Mouse (Mus musculus) heart, embryonic 14.5 days (tissue): Measurements from ENCODE around the gene Car7. TPM values are rescaled to one million over a fixed set of nuclear protein-coding genes. Genes with fewer than 3 reads are reported as not detected.

Source experiments
- ATAC-seq: fragments of 200-750 bp; cut with Nextera tagmentation; 2 replicates; pipeline ENCODE4 v1.8.0; 2017; ENCODE audit warnings: low read depth, moderate TSS enrichment; ENCODE audit not compliant: insufficient number of reproducible peaks, insufficient read depth, low FRiP score
- H3K27ac ChIP-seq, 2 experiments: fragments of 200-500 bp in 1 of 2; fragments of 300-500 bp in 1 of 2; sonication (generic) in 1 of 2; replicated peaks in 1 of 2; 2 replicates each; pipeline ENCODE4 v1.5.1; 2012 to 2014; ENCODE audit warnings: low read depth in 2 of 2, low read length in 2 of 2, control low read depth in 1 of 2, mild to moderate bottlenecking in 1 of 2, mixed read lengths in 1 of 2; ENCODE audit not compliant: control insufficient read depth in 1 of 2, insufficient read depth in 1 of 2
- H3K27me3 ChIP-seq: fragments of 300-500 bp; sonication (generic); 2 replicates; pipeline ENCODE4 v1.6.1; 2014; ENCODE audit warnings: mild to moderate bottlenecking, low read length, control low read depth; ENCODE audit not compliant: control insufficient read depth, insufficient read depth
- H3K36me3 ChIP-seq: fragments of 300-500 bp; sonication (generic); 2 replicates; pipeline ENCODE4 v1.6.1; 2014; ENCODE audit warnings: mild to moderate bottlenecking, control low read depth, low read length, mixed read lengths; ENCODE audit not compliant: control insufficient read depth, insufficient read depth
- H3K4me1 ChIP-seq, 2 experiments: fragments of 200-500 bp in 1 of 2; fragments of 300-500 bp in 1 of 2; sonication (generic) in 1 of 2; 2 replicates each; pipeline ENCODE4 v1.6.1; 2012 to 2014; ENCODE audit warnings: low read length in 2 of 2, control low read depth in 1 of 2, mixed read lengths in 1 of 2; ENCODE audit not compliant: control insufficient read depth in 2 of 2, insufficient read depth in 2 of 2
- H3K4me2 ChIP-seq: fragments of 300-500 bp; sonication (generic); 2 replicates; pipeline ENCODE4 v1.6.1; 2014; ENCODE audit warnings: mild to moderate bottlenecking, low read length
- H3K4me3 ChIP-seq, 2 experiments: fragments of 200-500 bp in 1 of 2; fragments of 300-500 bp in 1 of 2; sonication (generic) in 1 of 2; 2 replicates each; pipeline ENCODE4 v1.5.1; 2012 to 2014; ENCODE audit warnings: low read length in 2 of 2, mild to moderate bottlenecking in 2 of 2, control low read depth in 1 of 2, low read depth in 1 of 2, moderate library complexity in 1 of 2; ENCODE audit not compliant: control insufficient read depth in 1 of 2, insufficient read depth in 1 of 2
- H3K9ac ChIP-seq: fragments of 300-500 bp; sonication (generic); 2 replicates; pipeline ENCODE4 v1.6.1; 2014; ENCODE audit warnings: mild to moderate bottlenecking, low read length
- H3K9me3 ChIP-seq: fragments of 300-500 bp; sonication (generic); 2 replicates; pipeline ENCODE4 v1.6.1; 2016; ENCODE audit warnings: low read length, control low read depth; ENCODE audit not compliant: control insufficient read depth
- WGBS: fragments of 180-500 bp; shearing (Covaris S2); extraction: QIAGEN DNeasy Blood & Tissue Kit; methylation state at CpG from one replicate; pipeline ENCODE4 v1.1.7; 2014; 5-methylcytosine and 5-hydroxymethylcytosine counted together
- polyA plus RNA-seq: library from polyadenylated mRNA; unstranded; fragments of >200 nt; fragmentation: Nextera tagmentation; extraction: Ambion mirVana; gene quantifications from 2 replicates; pipeline ENCODE4 v1.2.1, GENCODE M21; 2014

Car7 gene
- polyA plus RNA-seq, 1 experiment from 2014 or later = 2.2 TPM

DNA sequence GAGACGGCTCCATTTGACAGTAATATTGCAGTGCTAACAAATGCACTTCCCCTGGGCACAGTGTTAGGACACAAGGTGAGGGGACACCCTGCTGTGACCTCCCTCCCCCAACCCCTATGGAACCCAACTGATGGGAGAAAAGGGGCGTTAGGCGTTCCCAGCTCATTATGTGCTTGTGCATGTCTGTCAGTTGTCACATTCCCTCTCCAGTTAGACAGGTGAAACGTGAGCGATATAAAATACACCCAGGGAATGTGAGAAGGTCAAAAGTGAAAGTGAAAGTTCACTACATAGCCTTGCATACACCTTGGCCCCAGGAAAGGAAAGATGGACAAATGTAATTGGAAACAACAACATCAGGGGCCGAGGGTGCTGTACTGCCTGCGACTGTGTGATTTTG, 889 bp downstream of the Car7 start:
- 28% methylated on average over 7 of the region's 7 CpGs for WGBS
- peak overlapping the region; percentile 34 to 96 for H3K4me3 ChIP-seq
- peaks cover 7 to 23% of the 10 kb centered on the region in 2 experiments for H3K4me1 ChIP-seq
- H3K9ac ChIP-seq = peak overlapping the region; percentile 96
- peaks cover 24% of the 10 kb centered on the region for H3K27me3 ChIP-seq
- no peak for ATAC-seq
- H3K9me3 ChIP-seq = no peaks in the 10 kb centered on the region
- H3K4me2 ChIP-seq = peak overlapping the region; percentile 81
- H3K27ac ChIP-seq = no peak overlapping the region
- no peaks in the 10 kb centered on the region; the same call in 1 of the 2 replicates for H3K36me3 ChIP-seq

DNA sequence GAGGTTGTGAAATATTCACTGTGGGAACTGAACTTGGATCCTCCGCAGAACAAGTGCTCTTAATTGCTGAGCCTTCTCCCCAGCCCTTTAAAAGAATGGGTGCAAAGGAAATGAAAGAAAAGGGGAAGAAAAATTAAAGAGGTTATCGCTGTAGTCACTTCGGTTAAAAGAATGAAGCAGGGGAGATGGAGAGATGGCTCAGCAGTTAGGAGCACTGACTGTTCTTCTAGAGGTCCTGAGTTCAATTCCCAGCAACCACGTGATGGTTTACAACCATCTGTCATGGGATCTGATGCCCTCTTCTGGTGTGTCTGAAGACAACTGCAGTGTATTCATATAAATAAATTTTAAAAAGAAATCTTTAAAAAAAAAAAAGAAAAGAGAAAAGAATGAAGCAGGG, 1.5 kb downstream of the Car7 start:
- peak overlapping the region; percentile 81 for H3K4me2 ChIP-seq
- no peaks in the 10 kb centered on the region for H3K9me3 ChIP-seq
- H3K27ac ChIP-seq = no peak overlapping the region
- WGBS = 81% methylated on average over 4 of the region's 4 CpGs
- H3K9ac ChIP-seq = no peak overlapping the region
- H3K27me3 ChIP-seq = peaks cover 30% of the 10 kb centered on the region
- H3K36me3 ChIP-seq = no peaks in the 10 kb centered on the region
- no peak for ATAC-seq
- peaks cover 9 to 25% of the 10 kb centered on the region in 2 experiments for H3K4me1 ChIP-seq
- H3K4me3 ChIP-seq = no peak overlapping the region

DNA sequence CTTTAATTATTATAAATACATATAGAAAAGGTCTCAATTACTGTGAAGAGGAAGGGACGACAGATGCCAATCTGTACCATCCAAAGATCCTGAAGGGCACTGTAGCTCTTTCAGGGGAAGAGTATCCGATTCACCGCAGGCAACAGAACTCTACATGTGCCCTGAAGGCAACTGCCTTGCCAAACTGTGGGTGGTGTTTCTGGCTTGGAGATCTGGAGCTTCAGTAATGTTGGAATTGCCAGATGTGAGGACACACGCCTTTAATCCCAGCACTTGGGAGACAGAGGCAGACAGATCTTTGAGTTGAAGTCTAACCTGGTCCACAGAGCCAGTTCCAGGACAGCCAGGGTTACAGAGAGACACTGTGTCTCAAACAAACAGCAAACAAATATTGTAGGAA, 4.4 kb downstream of the Car7 start:
- Histone ChIP-seq H3K27me3 (peaks cover 59% of the 10 kb centered on the region), H3K4me3 (no peak overlapping the region), H3K4me2 (no peak overlapping the region), H3K9me3 (no peaks in the 10 kb centered on the region), H3K9ac (no peak overlapping the region), H3K4me1 (peaks cover 12 to 25% of the 10 kb centered on the region in 2 experiments), H3K36me3 (no peaks in the 10 kb centered on the region), H3K27ac (no peak overlapping the region)
- WGBS = 86% methylated on average over 4 of the region's 4 CpGs
- ATAC-seq = no peak

DNA sequence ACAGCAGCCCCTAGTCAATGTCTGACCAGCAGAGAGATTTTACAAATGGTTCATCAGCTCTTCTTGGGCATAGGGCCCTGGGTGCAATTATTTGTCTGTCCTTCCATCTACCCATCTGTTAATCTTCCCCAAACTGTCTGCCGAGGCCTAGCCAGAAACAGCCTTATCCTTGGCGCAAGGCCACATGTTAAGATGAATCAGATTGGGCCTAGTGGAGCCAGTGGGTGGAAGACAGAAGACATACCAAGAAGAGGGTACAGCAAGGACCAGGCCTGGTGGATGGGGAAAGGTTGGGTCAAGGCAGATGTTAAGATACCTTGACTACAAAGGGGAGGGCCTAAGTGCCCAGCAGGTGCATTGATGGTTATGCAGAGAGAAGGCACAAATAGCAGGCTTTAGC, 5.1 kb downstream of the Car7 start:
- Histone ChIP-seq H3K9ac (no peak overlapping the region), H3K27ac (no peak overlapping the region), H3K36me3 (no peaks in the 10 kb centered on the region), H3K4me2 (no peak overlapping the region), H3K4me1 (peaks cover 12 to 25% of the 10 kb centered on the region in 2 experiments), H3K9me3 (no peaks in the 10 kb centered on the region), H3K4me3 (no peak overlapping the region), H3K27me3 (peaks cover 62% of the 10 kb centered on the region)
- ATAC-seq = no peak
- 85% methylated on average over 2 of the region's 2 CpGs for WGBS

DNA sequence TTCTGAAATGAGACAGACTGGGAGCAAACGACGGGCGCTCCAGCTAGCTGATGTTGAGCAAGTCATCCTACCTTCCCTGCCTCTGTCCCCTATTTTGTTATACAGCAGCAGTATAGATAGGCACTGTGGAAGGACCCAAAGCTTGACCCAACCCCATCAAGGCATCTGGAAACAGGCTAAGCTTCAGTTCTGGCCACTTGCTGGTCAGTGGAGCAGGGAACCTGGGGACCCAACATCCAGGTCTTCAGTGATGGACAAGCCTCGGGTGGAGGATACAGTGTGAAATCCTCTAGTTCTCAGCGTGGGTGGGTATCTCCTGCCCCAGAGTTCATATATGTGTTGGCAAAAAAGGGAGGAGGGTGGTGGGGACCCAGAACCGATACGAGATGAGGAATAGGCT, 5.7 kb downstream of the Car7 start:
- Histone ChIP-seq H3K9me3 (no peaks in the 10 kb centered on the region), H3K4me1 (peaks cover 7 to 21% of the 10 kb centered on the region in 2 experiments), H3K36me3 (no peaks in the 10 kb centered on the region), H3K4me3 (peak overlapping the region in 1 of 2 experiments; percentile 58; a peak in 2 of 4 replicates), H3K4me2 (peak overlapping the region; percentile 98), H3K9ac (peak overlapping the region; percentile 69), H3K27me3 (peaks cover 62% of the 10 kb centered on the region), H3K27ac (no peak overlapping the region)
- 41% methylated on average over 7 of the region's 7 CpGs for WGBS
- no peak for ATAC-seq

DNA sequence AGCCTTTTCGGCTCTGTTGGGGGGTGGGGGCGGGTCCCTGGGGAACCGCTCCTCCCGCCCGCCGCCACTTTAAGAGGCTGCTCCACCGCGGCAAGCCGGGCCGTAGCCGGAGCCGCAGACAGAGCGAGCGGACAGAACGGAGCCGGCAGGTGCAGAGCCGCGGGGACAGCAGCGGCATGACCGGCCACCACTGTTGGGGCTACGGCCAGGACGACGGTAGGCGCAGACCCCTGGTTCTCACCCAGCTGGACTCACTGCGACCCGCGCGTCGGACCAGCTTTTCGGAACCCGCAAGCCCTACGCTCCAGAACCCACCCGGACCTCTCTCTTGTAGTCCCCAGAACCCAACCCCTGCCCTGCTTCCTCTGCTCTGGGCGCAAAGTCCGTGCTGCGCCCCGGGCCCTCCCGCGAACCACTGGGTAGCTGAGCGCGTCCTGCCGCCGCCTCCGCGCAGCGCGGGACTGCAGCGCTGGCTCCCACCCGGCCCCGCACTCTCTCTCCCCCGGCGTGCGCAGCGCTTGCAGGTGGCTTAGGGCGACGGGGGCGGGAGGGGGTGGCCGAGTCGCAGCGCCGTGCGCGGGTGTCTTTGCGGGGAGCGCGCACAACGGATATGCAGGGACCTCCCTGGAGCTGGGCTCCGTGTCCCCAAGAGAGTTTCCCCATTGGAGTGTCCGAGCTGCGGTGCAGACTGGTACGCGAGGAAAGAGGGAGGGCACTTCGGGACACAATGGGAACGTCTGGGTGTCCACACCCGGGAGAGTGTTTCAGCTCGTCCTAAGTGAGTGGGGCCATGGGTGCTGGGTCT, 6.4 kb downstream of the Car7 start:
- H3K27me3 ChIP-seq = peaks cover 62% of the 10 kb centered on the region
- H3K27ac ChIP-seq = no peak overlapping the region
- H3K9ac ChIP-seq = peak overlapping the region; percentile 69
- peak; percentile 41; the same call in 1 of the 2 replicates for ATAC-seq
- no peaks in the 10 kb centered on the region for H3K36me3 ChIP-seq
- H3K4me3 ChIP-seq = peak overlapping the region; percentile 51 to 58
- H3K9me3 ChIP-seq = no peaks in the 10 kb centered on the region
- WGBS = under 1% methylated on average over 71 of the region's 76 CpGs
- H3K4me2 ChIP-seq = peak overlapping the region; percentile 98
- peaks cover 5 to 17% of the 10 kb centered on the region in 2 experiments; a peak in 3 of 4 replicates for H3K4me1 ChIP-seq

DNA sequence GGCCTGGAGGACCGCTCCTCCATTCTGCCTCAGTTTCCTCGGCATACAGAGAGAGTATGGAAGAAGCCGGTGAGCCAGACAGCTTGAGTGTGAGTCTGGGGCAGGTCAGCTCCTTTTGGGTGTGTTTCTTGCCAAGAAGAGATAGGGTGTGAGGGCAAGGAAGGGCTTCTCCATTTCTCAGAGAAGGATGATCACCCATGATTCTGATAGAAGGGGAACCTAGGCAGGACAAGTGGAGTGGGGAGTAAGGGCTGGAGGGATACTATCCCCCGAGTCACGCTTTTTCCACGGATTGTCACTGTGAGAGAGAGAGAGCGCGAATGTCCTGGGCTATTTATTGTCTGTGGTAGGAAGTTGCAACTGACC, 7.0 kb downstream of the Car7 start:
- Histone ChIP-seq H3K4me1 (peaks cover 5 to 17% of the 10 kb centered on the region in 2 experiments; a peak in 3 of 4 replicates), H3K27me3 (peaks cover 62% of the 10 kb centered on the region), H3K9ac (peak overlapping the region; percentile 69; the same call in 1 of the 2 replicates), H3K36me3 (no peaks in the 10 kb centered on the region), H3K4me3 (peak overlapping the region; percentile 51 to 58), H3K27ac (no peak overlapping the region), H3K4me2 (peak overlapping the region; percentile 98), H3K9me3 (no peaks in the 10 kb centered on the region)
- 16% methylated on average over 8 of the region's 8 CpGs for WGBS
- ATAC-seq = no peak
